Comparison of ENCODE assay signal across 12 mouse cellular contexts in genomic region chr13:52828217-52828616, GRCm38 (mm10).
DNase-seq lines count a peak whose midpoint lies in the region; ATAC-seq lines count a peak whose summit lies in the region.
"Had no signal": no experiment of that assay in that cellular context is flagged by ENCODE, and none has a peak within 500 bp of the region (broad histone marks: within the 10 kb centered on the region; RNA-seq: fewer than 3 reads in every experiment).

No protein-coding gene starts in this region.

- peaks cover under 1% of the 10 kb centered on the region; the same call in 1 of the 2 replicates for H3K36me3 ChIP-seq in heart, embryonic 13.5 days
- H3K36me3 ChIP-seq: forebrain, embryonic 15.5 days; hindbrain, embryonic 15.5 days; midbrain, embryonic 12.5 days had no signal

- no peak overlapping the region for H3K4me2 ChIP-seq in heart, embryonic 13.5 days
- H3K4me2 ChIP-seq: forebrain, embryonic 15.5 days; hindbrain, embryonic 15.5 days; midbrain, embryonic 12.5 days had no signal

- DNase-seq in heart, adult 8-10 months (ENCODE audit: low spot score) = no peak
- peak; percentile 70 for DNase-seq in induced T-regulatory cell, adult 2 months (ENCODE audit: low read depth)
- no peak for DNase-seq in cerebellum, adult 11-12 months
- no peak for DNase-seq in left cerebral cortex, adult 8-10 months (ENCODE audit: low spot score in 2 of 2)
- no peak for DNase-seq in spleen, adult 12 weeks (ENCODE audit: low spot score)

- 38% methylated on average over 2 of the region's 2 CpGs for WGBS in heart, embryonic 13.5 days

- ATAC-seq in heart, embryonic 13.5 days (ENCODE audit: extremely low read depth, insufficient number of reproducible peaks, low FRiP score, low TSS enrichment) = no peak
- ATAC-seq in CD4-positive, CD25-positive, alpha-beta regulatory T cell, adult 4 months = peak; percentile 50
- ATAC-seq in megakaryocyte-erythroid progenitor cell, adult 5-6 weeks (replicated peaks; ENCODE audit: low FRiP score, low TSS enrichment, poor library complexity, severe bottlenecking) = peak; percentile 42
- ATAC-seq: forebrain, embryonic 15.5 days had no signal

- no peak overlapping the region for H3K4me3 ChIP-seq in heart, embryonic 13.5 days
- H3K4me3 ChIP-seq: forebrain, embryonic 15.5 days; hindbrain, embryonic 15.5 days; midbrain, embryonic 12.5 days had no signal

- H3K9me3 ChIP-seq in heart, embryonic 13.5 days = 0 out of 2 replicates have a peak, but pooled peaks cover under 1% of the 10 kb centered on the region
- H3K9me3 ChIP-seq: forebrain, embryonic 15.5 days; hindbrain, embryonic 15.5 days; midbrain, embryonic 12.5 days had no signal

- H3K27me3 ChIP-seq in heart, embryonic 13.5 days (replicated peaks) = no peaks in the 10 kb centered on the region
- H3K27me3 ChIP-seq: forebrain, embryonic 15.5 days; midbrain, embryonic 12.5 days had no signal

- H3K9ac ChIP-seq in heart, embryonic 13.5 days = no peak overlapping the region
- H3K9ac ChIP-seq: forebrain, embryonic 15.5 days; hindbrain, embryonic 15.5 days; midbrain, embryonic 12.5 days had no signal

- H3K27ac ChIP-seq in heart, embryonic 13.5 days (replicated peaks) = peak overlapping the region; percentile 48; the same call in 1 of the 2 replicates
- H3K27ac ChIP-seq: forebrain, embryonic 15.5 days; hindbrain, embryonic 15.5 days; kidney, postnatal 0 days; midbrain, embryonic 12.5 days had no signal

- H3K4me1 ChIP-seq in heart, embryonic 13.5 days = peaks cover 38% of the 10 kb centered on the region
- H3K4me1 ChIP-seq: forebrain, embryonic 15.5 days; hindbrain, embryonic 15.5 days; midbrain, embryonic 12.5 days had no signal
